Mouse (Mus musculus) MEL (cell line): Measurements from ENCODE around the gene Srsf6.

Source experiments
- CTCF ChIP-seq, 3 experiments: IDR thresholded peaks in 2 of 3; conservative IDR thresholded peaks in 1 of 3; 2 replicates each; pipeline ENCODE4 v1.5.1; 2011 to 2012; ENCODE audit warnings: low read length in 3 of 3, low read depth in 2 of 3, mild to moderate bottlenecking in 2 of 3, improper control_type of control experiment in 1 of 3, inconsistent platforms in 1 of 3, mixed read lengths in 1 of 3, moderate library complexity in 1 of 3; ENCODE audit not compliant: control insufficient read depth in 1 of 3, insufficient read depth in 1 of 3, poor library complexity in 1 of 3, severe bottlenecking in 1 of 3
- MEF2A ChIP-seq: IDR thresholded peaks from 2 replicates; pipeline ENCODE4 v1.6.1; 2014; ENCODE audit warnings: low read depth, mild to moderate bottlenecking, inconsistent platforms, low read length, improper control_type of control experiment; ENCODE audit not compliant: poor library complexity, insufficient replicate concordance, severe bottlenecking; ENCODE audit errors: extremely low read depth
- MXI1 ChIP-seq: IDR thresholded peaks from 2 replicates; pipeline ENCODE4 v1.6.1; 2011; ENCODE audit warnings: mild to moderate bottlenecking, low read depth, low read length, improper control_type of control experiment
- MYB ChIP-seq: IDR thresholded peaks from 2 replicates; pipeline ENCODE4 v1.6.1; 2011; ENCODE audit warnings: mild to moderate bottlenecking, low read depth, low read length, improper control_type of control experiment
- NELFE ChIP-seq: IDR thresholded peaks from 2 replicates; pipeline ENCODE4 v1.6.1; 2011; ENCODE audit warnings: low read depth, low read length, improper control_type of control experiment
- POLR2A ChIP-seq, 2 experiments: IDR thresholded peaks; 2 replicates each; pipeline ENCODE4 v1.6.1; 2011 to 2012; ENCODE audit warnings: low read length in 2 of 2, mild to moderate bottlenecking in 2 of 2, control low read depth in 1 of 2, improper control_type of control experiment in 1 of 2, low read depth in 1 of 2, moderate library complexity in 1 of 2; ENCODE audit not compliant: control insufficient read depth in 1 of 2, insufficient read depth in 1 of 2, poor library complexity in 1 of 2
- SMC3 ChIP-seq: IDR thresholded peaks from 2 replicates; pipeline ENCODE4 v1.6.1; 2011; ENCODE audit warnings: low read depth, low read length, improper control_type of control experiment
- TCF12 ChIP-seq: IDR thresholded peaks from 2 replicates; pipeline ENCODE4 v1.6.1; 2014; ENCODE audit warnings: low read depth, mild to moderate bottlenecking, inconsistent platforms, low read length, improper control_type of control experiment, moderate library complexity
- UBTF ChIP-seq: IDR thresholded peaks from 2 replicates; pipeline ENCODE4 v1.6.1; 2012; ENCODE audit warnings: low read depth, mild to moderate bottlenecking, inconsistent platforms, low read length, improper control_type of control experiment, moderate library complexity, borderline replicate concordance; ENCODE audit not compliant: insufficient read depth
- ZC3H11A ChIP-seq: IDR thresholded peaks from 2 replicates; pipeline ENCODE4 v1.6.1; 2012; ENCODE audit warnings: low read depth, mild to moderate bottlenecking, inconsistent platforms, low read length, improper control_type of control experiment

- TF ChIP-seq MXI1 (no peak), CTCF (IDR thresholded peaks at IDR 0.05 in 2 of 3, conservative IDR thresholded peaks at IDR 0.05 in 1 of 3; ENCODE audit: control insufficient read depth in 1 of 3, insufficient read depth in 1 of 3, low read depth in 2 of 3, low read length in 3 of 3, poor library complexity in 1 of 3, severe bottlenecking in 1 of 3) (no peak), MEF2A (no peak), POLR2A (IDR thresholded peaks at IDR 0.05; ENCODE audit: control insufficient read depth in 1 of 2, insufficient read depth in 1 of 2, low read depth in 1 of 2, low read length in 2 of 2, poor library complexity in 1 of 2) (no peak), TCF12 (no peak), ZC3H11A (no peak), UBTF (no peak), SMC3 (no peak), MYB (no peak), NELFE (no peak)
Measured at GRCm38 (mm10) chr2:162905902-162906301, 25.4 kb upstream of the Srsf6 start.
